Mouse (Mus musculus): ENCODE measurements around the gene Gm9857.

Gm9857 gene

GRCm38 (mm10) chr3:108940001-108940633 is at the start of gene Gm9857:
TSS of gene Gm9857 (minus strand) at chr3:108940445.
- peak in 1 of 2 experiments; percentile 50 for DNase-seq

- no peak for DNase-seq
Measured at GRCm38 (mm10) chr3:108987009-108987659, 46.9 kb upstream of the Gm9857 start.

DNA sequence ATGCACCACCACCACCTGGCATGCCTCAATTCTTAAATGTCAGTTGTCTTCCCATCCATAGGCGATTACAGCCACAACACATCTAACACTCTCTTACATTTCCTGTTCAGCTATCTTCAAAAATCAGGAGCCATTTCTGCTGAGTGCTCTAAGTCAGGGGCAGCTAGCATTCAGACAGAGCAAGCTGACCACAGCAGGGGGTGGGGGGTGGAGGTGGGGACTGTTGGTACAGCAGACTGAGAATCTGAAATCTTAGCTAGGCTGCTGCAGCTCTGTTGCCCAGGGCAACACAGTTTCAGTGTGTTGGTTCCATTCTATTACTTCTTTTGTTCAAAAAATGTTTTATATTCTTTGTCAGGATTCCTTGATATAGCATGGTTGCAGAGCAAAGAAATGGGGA is 46.3 kb upstream of the Gm9857 start:
- DNase-seq, result no peak

DNA sequence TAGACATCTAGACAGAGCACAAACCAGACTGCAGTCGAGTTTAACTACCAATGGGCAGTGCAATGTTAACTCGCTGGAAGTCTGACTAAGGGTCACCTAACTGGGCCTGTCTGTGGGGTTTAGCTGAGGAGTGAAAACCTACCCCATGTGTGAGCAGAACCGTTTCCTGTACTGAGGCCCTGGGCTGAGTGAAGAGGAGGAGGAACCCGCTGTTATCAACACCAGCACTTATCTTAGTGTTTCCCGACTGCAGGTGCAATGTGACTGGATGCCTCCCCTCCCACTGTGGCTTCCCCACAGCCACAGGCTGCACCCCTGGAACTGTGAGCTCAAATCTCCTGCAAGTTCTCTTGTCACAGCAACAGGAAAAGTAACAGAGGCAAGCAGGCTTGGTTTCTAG is 43.7 kb upstream of the Gm9857 start:
- DNase-seq, result no peak

DNA sequence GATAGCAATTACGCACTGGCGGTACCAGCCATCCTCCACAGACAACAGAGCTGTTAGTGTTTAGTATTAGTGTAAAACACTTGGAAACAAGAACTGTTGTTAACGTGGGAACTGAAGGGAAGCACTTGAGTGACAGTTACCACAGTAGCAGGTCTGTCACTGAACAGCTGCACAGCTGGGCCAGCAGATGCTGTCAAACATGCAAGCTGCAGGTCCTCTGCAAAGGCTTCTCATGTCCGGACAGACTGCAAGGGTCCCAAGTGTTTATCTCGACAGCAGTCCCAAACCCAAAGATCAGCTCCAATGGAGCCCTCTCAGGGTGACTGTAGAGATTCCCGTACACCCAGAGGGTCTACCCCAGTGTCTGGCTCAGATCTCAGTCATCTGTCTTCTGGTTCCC is 41.7 kb upstream of the Gm9857 start:
- DNase-seq, result no peak

GRCm38 (mm10) chr3:108977340-108978030 is 37.2 kb upstream of the Gm9857 start:
- no peak for DNase-seq

DNA sequence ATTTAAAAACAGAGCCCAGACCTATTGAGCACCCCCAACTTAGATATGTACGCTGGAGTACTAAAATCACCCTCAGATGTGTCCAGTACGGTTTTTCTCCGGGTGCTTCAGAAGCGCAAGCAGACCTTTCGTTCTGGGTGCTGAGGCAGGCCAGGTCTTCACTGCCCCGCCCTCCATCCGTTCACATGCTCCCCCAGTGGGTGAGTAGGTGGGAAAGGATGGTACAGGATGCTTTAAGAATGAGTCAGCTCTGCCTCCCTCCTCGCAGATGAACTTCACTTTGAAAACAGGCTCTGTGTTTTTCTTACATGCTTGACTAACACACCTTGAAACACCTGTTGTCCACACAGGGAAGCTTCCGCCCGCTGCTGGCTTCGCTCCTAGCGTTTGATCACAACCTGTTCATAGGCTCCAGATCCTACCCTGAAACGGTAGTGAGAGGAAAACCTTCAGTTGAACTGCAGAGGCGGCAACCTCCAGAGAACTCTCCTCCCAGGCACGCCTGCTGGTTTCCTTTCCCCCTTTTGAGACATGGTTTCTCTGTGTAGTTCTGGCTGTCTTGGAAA is 34.8 kb upstream of the Gm9857 start:
- DNase-seq, result no peak

- DNase-seq, result no peak
Measured at GRCm38 (mm10) chr3:108973980-108974660, 33.9 kb upstream of the Gm9857 start.

DNA sequence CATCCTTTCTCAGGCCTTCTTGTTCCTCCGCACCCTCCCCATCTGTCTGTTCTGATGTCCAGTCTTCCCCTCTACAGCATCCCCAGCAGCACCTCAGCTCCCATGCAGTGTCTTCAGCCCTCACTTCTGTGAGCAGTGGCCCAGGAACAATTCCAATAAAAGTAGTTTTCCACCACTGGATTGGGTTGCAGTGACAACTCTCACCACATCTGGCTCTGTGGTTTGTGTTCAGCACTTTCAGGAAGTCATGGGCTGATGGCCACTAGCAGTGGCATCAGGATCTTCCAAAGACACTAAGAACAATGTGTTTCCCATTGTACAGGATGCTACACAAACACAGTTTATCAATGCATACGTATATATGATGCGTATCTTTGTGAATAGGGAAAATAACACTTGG is 25.8 kb upstream of the Gm9857 start:
- DNase-seq, result no peak

DNA sequence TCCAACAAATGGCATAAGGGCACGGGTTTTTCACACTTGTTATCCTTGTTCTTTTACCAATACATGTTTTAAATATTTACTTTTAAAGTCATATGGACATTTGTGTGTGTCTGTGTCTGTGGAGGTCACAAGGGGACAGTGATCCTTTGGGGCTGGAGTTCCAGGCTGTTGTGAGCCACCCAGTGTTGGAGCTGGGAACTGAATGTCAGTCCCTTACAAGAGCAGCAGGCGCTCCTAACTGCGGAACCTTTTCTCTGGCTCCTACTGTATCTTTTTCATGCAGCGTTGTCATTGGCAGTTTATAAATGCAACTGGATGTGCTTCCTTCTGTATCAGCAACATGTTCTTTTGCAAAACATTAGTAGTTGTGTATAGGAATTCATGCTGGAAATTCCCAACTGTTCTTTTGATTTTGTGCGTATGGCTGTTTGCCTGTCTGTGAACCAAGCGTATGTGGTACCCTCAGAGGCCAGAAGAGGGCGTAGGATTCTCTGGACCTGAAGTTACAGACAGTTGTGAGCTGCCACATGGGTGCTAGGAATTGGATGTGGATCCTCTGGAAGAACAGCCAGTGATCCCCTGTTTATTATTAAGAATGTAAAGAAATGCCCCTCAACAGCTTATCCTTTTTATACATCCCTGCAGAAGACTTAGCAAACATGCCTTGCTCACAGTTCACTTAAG is 24.3 kb upstream of the Gm9857 start:
- peak in 1 of 2 experiments; percentile 13 for DNase-seq

DNA sequence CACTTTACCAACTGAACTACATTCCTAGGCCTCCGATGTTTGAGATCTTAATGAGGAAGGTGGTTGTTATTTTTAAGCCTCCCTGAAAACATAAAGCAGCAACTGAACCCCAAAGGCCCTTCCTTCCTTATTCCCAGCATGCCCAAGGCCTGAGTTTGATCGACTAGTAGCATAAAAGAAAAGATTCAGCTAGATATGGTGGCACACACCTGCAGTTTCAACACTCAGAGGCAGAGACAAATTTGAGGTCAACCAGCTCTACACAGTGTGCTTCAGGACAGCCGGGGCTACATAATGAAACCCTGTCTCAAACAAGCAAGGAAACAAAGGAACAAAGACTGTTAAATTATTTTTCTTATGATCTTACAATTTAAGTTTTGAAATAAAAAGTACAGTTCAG is 23.5 kb upstream of the Gm9857 start:
- no peak for DNase-seq

DNA sequence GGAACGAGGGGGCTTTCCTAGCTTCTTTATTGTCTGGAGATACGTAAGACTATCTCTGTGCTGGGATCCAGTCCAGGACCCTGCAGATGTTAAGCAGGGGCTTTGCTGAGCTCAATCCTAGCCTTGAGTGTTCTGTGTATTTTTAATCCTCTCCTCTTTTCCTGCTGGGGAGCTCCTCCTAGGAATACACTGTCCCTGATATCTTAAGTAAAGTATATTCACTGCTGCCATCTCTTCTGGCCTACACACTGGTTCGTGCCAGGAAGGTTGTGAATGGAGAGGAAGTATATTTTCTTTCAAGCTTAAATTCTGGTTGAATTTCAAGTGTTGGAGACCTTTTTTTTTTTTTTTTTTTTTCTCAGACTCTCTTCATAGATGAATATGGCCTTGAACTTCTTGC is 23.0 kb upstream of the Gm9857 start:
- no peak for DNase-seq

DNA sequence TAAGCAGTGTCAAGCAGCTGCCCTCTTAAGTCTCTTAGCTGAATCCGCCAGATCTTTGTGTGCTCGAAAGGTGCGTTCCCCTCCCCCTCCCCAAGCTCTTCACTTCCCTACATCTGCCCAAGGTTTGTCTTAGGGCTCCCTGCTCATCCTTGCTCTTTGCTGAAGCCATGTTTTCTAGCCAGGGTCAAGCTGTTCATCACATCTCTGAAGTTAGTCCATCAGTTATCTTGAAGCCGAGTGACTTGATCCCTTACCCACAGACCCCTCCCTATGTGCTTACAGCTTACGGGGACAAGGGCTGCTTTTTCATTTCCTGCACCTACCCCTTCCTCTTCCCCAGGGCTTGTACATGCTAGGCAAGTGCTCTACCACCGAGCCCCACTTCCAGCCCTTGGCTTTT is 21.4 kb upstream of the Gm9857 start:
- no peak for DNase-seq

DNA sequence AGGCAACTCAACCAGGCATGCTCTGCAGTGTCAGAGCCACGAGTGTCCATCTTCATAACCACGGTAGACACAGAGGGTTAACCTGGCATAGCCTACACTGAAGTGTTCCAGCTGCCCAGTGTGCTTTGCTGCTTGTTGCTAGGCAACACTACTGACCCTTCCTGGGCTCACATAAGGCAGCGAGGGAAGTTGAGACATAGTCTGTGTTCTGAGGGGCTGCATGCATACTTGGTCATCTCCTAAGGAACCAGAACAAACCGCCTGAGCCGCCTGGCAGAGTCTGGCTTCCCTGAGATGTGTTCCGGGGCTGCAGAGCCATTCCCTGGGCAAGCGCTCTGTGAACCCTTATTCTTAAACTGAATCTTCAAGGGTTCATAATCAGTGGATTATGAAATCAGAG is 21.0 kb upstream of the Gm9857 start:
- peak; percentile 27 to 68 for DNase-seq

- no peak for DNase-seq
Measured at GRCm38 (mm10) chr3:108959680-108960295, 19.5 kb upstream of the Gm9857 start.

DNA sequence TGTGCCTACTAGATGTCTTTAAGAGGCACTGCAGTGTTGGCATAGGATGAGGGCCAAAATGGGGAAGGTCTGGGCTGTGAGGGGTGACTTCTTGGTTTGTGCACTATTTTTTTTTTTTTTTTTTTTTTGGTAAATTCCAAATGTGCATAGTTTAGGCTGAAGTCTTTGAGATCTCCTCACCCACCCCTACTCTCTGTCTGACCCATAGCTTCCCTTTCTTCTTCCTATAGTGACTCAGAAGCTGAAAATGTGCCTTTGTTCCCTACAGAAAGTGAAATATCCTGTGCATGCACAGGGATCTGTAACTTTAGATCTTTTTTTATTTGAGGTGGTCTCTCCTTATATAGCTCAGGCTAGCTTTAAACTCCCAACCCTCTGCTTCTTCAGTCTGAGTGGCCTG is 17.7 kb upstream of the Gm9857 start:
- no peak for DNase-seq

DNA sequence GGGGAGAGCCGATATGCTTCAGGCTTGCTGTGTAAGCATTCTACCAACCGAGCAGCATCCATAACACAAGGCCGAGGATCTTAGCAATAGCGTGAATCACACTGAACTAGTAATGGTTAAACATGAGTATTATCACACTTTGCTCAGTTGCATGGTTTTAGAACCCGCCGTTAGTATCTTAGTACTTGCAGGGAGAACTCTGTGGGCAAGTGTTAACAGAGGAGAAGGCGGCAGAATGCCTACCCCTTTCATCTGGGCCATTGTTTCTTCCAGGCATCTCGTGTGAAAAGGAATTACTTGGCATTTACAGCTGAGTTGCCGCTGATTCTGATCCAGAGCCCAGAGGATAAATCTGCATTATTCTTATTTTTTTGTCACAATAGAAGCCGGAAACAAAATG is 751 bp upstream of the Gm9857 start:
- DNase-seq, result no peak

GRCm38 (mm10) chr3:108939573-108939972 is 672 bp downstream of the Gm9857 start, which contains the start of gene Henmt1:
TSS of gene Henmt1 (plus strand) at chr3:108939873.
- DNase-seq, result no peak

GRCm38 (mm10) chr3:108938691-108939090 is 1.6 kb downstream of the Gm9857 start:
- no peak for DNase-seq

DNA sequence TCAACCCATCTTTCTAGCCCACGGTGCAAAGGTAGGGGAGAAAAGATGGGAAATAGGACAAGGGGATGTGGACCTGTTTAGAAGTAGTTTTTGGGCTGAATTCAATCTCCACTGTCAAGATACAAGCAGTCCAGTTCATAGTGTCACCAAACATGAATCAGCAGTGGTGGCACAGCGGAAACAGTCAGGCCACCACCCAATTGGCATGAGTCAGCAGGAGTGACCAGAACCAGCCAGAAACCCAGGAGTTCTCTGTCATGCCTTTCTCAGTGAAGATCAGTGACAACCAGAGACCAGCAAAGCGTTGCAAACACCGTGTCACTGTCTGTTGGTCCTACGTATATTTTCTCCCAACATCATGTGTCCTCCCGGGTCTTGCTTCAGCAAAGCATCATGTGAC is 6.7 kb downstream of the Gm9857 start:
- no peak for DNase-seq

DNA sequence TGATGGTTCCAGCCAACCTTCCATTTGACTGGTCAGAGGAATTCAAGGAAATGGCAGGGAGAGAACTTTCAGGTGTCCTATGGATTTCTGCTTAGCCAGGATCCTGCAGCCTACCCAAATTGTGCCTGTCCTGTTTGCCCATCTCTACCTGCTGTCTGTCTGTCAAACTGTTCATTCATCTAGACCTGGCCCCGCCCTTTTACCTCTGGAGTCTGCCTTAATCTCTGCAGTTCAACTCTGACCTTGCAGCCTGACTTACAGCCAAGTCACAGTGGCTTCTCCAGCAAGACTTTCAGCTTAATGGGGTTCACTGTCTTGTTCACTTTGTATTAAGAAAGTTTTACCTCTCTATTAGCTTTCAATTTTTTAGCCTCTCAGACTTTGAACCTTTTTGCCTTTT is 13.9 kb downstream of the Gm9857 start:
- DNase-seq, result no peak

DNA sequence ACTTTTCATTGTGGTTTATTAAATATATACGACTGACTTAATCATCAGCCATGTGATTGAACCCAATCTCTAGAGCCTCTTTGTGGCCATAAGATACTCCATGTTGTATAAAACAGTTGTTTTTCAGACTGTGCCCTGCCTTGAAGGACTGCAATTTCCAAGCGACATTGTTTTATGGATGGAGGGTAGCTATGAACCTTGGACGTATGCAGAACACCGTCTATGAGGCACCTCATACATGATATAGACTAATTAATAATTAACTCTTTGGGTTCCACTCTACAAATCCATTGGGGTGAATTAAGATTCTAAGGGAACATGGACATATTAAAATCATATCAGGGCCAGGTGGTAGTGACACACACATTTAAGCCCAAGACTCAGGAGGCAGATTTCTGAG is 14.6 kb downstream of the Gm9857 start:
- no peak for DNase-seq
